Mouse (Mus musculus): Measurements from ENCODE around the gene Ptprn2. TPM values are rescaled to one million over a fixed set of nuclear protein-coding genes. Genes with fewer than 3 reads are reported as not detected.
"Not testable (repeated sequence)": the region's sequence is repeated elsewhere in the genome, so short reads cannot be mapped to it uniquely, and the experiment has no call there.

Gene Ptprn2
- polyA plus RNA-seq, 1 experiment from 2014 or later, result 12.2 TPM

DNA sequence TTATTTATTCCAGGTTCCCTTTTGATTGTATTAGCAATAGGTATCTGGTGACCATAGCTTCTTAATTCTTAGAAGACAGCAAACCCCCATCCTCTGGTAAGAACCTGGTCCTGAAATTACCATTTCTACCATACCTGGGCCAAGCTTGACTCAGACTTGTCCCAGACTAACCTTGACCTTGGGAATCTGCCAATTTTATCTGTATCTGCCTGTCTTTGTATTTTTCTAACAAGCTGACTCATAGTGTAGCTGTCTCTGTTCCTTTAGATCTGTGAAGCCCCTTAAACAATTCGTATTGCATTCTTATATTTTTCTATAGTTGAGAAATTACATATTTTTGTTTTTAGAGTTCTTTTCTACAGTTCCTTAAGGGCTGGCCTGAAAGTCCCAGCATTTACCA is 6.7 kb upstream of the Ptprn2 start:
- H3K27me3 ChIP-seq, result 0 out of 2 replicates have a peak, but pooled peaks cover 6% of the 10 kb centered on the region
- H3K4me1 ChIP-seq, result no peaks in the 10 kb centered on the region
- H3K27ac ChIP-seq (replicated peaks), result no peak overlapping the region
- WGBS, result 81% methylated on average over 1 of the region's 1 CpGs
- no peaks in the 10 kb centered on the region for H3K9me3 ChIP-seq
- no peak overlapping the region for H3K4me3 ChIP-seq
- H3K9ac ChIP-seq (replicated peaks), result no peak overlapping the region
- no peak overlapping the region for H3K4me2 ChIP-seq (replicated peaks)
- no peak for ATAC-seq (ENCODE audit: low FRiP score, low read depth)
- H3K36me3 ChIP-seq, result no peaks in the 10 kb centered on the region

DNA sequence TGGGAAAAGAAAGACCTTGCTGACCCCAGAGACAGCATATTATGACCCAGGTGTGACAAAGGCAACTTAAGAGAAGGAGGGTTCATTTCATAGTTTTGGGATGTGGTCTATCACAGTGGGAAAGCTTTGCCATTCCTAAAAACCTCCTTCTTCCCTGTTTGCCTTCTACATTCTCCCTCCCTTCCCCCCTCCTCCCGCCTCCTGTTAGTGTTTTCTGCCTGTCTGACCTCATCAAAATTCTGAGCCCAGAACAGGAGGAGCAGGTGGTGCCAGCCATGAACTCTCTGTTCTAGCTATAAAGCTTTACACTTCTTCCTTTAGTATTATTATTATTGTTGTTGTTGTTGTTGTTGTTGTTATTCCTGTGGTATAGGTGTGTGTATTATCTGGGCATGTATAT is 3.6 kb upstream of the Ptprn2 start:
- Histone ChIP-seq H3K9ac (replicated peaks) (no peak overlapping the region), H3K4me2 (replicated peaks) (no peak overlapping the region), H3K27ac (replicated peaks) (no peak overlapping the region), H3K9me3 (no peaks in the 10 kb centered on the region), H3K4me3 (no peak overlapping the region), H3K27me3 (peaks cover 34% of the 10 kb centered on the region), H3K36me3 (no peaks in the 10 kb centered on the region), H3K4me1 (peaks cover 5% of the 10 kb centered on the region; the same call in 1 of the 2 replicates)
- ATAC-seq (ENCODE audit: low FRiP score, low read depth), result no peak
- WGBS, result 64% methylated on average over 1 of the region's 1 CpGs

DNA sequence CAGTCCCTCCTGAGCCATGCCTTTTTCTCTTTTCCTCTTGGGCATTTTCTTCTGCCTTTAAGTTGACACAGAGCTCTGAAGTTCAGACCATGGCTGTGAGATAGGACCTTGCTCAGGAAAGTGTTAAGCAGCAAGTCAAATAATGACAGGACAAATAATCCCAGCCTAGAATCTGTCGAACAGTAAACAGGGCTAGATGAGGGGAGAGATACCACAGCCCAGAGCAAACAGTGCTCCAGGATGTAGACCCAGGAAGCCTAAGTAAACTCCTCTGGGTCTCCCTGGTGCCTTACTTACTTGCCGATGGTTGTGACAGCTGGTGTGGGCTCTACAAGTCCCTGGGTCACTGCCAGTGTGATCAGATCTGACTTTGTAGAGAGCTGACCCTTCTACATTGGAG is 1.9 kb upstream of the Ptprn2 start:
- no peak for ATAC-seq (ENCODE audit: low FRiP score, low read depth)
- no peaks in the 10 kb centered on the region for H3K9me3 ChIP-seq
- no peak overlapping the region for H3K4me2 ChIP-seq (replicated peaks)
- H3K27ac ChIP-seq (replicated peaks), result no peak overlapping the region
- peaks cover 5% of the 10 kb centered on the region; the same call in 1 of the 2 replicates for H3K4me1 ChIP-seq
- WGBS, result 58% methylated on average over 2 of the region's 2 CpGs
- H3K4me3 ChIP-seq, result no peak overlapping the region
- H3K9ac ChIP-seq (replicated peaks), result no peak overlapping the region
- H3K36me3 ChIP-seq, result no peaks in the 10 kb centered on the region
- H3K27me3 ChIP-seq, result peaks cover 50% of the 10 kb centered on the region

DNA sequence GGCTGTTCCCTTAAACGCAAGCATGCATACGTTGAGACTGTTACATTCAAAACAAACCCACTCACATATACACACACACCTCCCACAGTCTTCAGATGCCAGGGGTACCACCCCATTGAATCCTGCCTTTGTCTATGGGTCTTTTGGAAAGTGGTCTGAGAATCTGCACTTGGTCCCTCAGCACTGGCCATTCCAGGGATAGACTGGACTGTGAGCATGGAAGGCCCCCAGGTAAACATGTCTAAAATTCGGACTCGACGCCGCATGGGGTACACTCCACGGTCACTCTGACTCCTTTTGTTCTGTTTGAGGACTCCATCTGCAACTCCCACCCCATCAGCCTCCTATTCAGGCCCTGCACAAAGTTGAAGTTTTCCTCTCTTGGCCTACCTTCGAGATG is 529 bp upstream of the Ptprn2 start:
- WGBS, result 82% methylated on average over 8 of the region's 8 CpGs
- H3K9ac ChIP-seq (replicated peaks), result no peak overlapping the region

DNA sequence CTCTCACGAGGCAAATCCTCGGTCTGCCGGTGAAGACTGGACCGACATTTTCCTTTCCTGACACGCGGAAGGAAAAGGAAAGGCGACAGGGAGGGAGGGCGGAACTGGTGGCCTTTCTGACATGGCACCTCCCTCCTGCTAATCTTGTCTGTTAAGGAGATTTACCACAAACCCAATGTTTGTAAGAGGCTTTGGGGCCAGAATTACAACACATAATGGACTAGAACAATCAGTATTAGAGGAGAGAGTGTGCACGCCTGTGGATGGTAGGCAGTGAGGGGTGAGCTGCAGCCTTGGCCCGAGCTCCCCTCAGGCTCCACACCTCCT is 847 bp downstream of the Ptprn2 start:
- Histone ChIP-seq H3K4me2 (replicated peaks) (peak overlapping the region; percentile 96), H3K4me1 (peaks cover 5% of the 10 kb centered on the region; the same call in 1 of the 2 replicates), H3K36me3 (no peaks in the 10 kb centered on the region), H3K9me3 (no peaks in the 10 kb centered on the region), H3K9ac (replicated peaks) (peak overlapping the region; percentile 86), H3K4me3 (peak overlapping the region; percentile 74), H3K27me3 (peaks cover 62% of the 10 kb centered on the region), H3K27ac (replicated peaks) (peak overlapping the region; percentile 85)
- under 1% methylated on average over 10 of the region's 10 CpGs for WGBS
- ATAC-seq (ENCODE audit: low FRiP score, low read depth), result no peak

More for the DNA sequence above, 529 bp upstream of the Ptprn2 start:
- Histone ChIP-seq H3K4me1 (peaks cover 5% of the 10 kb centered on the region; the same call in 1 of the 2 replicates), H3K9me3 (no peaks in the 10 kb centered on the region), H3K36me3 (no peaks in the 10 kb centered on the region), H3K4me3 (peak overlapping the region; percentile 74), H3K4me2 (replicated peaks) (peak overlapping the region; percentile 96), H3K27me3 (peaks cover 63% of the 10 kb centered on the region), H3K27ac (replicated peaks) (no peak overlapping the region)
- ATAC-seq (ENCODE audit: low FRiP score, low read depth), result no peak; the same call in 1 of the 2 replicates

DNA sequence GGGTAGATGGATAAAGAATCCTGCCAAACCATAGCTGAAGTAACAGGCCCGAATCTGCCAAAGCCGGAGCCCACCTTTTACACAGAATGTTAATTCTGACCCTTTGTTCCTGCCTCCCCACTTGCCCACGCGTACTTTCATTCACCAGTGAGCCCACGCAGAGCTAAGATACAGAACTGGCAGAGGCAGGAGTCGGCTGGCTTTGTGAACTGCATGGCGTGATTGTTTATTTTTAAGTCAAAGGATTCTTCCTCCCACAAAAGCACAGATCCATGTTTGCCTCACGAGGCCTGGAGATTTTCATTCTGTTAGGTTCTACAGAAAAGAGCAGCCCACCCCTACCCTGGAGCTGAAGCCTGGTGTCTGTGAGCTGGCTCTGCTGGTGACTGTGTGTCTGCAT is 3.3 kb downstream of the Ptprn2 start:
- Histone ChIP-seq H3K36me3 (no peaks in the 10 kb centered on the region), H3K4me3 (no peak overlapping the region), H3K4me1 (peaks cover 5% of the 10 kb centered on the region; the same call in 1 of the 2 replicates), H3K9me3 (no peaks in the 10 kb centered on the region), H3K9ac (replicated peaks) (no peak overlapping the region), H3K27me3 (peaks cover 58% of the 10 kb centered on the region), H3K4me2 (replicated peaks) (no peak overlapping the region), H3K27ac (replicated peaks) (no peak overlapping the region)
- ATAC-seq (ENCODE audit: low FRiP score, low read depth), result no peak
- WGBS, result 71% methylated on average over 8 of the region's 8 CpGs

DNA sequence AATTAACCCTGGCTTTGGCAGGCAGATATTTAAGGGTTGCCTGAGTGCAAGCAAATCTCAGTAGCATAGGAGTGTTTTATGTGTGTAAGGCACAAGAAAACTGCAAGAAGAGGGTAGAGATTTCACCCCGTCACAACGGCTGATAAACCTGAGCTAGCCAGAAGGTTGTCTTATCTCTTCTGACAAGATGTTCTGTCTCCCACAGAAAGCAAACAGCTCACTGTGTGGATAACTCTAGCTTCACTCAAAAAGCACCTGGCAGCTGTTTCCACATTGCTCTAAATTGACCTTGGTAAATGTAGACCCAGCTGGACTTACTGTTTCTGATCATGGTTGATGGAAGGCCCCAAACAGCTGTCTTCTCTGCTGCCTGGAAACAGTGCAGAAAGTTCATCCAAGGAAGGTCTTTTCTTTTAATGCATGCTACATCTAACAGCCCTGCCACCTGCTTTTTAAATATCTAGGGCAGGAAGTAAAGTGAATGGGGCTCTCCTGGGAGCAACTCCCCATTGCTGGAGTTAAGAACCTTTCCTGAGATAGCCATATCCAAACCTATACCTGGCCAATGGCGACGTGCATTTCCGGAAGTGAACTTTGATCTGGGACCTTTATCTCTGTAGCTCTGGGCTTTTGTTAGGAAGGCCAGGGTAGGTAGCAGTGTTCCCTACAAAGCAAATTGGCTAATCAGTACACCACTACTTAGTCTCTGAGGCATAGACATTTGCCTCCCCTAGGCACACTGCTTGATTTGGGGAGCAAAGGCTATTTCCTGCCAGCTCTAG is 5.2 kb downstream of the Ptprn2 start:
- ATAC-seq (ENCODE audit: low FRiP score, low read depth), result no peak
- peaks cover 5% of the 10 kb centered on the region; the same call in 1 of the 2 replicates for H3K4me1 ChIP-seq
- no peak overlapping the region for H3K4me2 ChIP-seq (replicated peaks)
- no peak overlapping the region for H3K9ac ChIP-seq (replicated peaks)
- no peak overlapping the region for H3K4me3 ChIP-seq
- H3K36me3 ChIP-seq, result no peaks in the 10 kb centered on the region
- WGBS, result 90% methylated on average over 5 of the region's 5 CpGs
- H3K27me3 ChIP-seq, result peaks cover 42% of the 10 kb centered on the region
- H3K27ac ChIP-seq (replicated peaks), result no peak overlapping the region
- H3K9me3 ChIP-seq, result no peaks in the 10 kb centered on the region

DNA sequence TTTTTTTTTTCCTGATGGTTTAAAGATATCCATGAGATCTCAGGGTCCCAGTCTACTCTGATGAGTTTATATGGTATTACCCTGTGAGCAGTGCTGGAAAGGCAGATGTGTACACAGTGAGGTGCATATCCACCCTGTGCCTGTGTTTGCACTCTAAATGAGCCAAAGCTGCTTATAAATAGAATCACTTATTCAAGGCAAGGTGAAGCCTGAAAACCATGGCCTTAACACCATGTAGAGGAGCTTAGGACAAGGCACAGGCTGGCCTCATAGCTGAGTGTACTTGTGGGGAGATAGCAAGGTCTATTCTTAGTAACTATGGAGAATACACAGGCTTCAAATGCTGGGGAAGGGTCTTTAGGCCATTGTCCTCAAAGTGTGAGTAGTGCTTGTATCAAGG is 13.1 kb downstream of the Ptprn2 start:
- Histone ChIP-seq H3K4me1 (no peaks in the 10 kb centered on the region), H3K4me3 (no peak overlapping the region), H3K36me3 (no peaks in the 10 kb centered on the region), H3K4me2 (replicated peaks) (no peak overlapping the region), H3K27ac (replicated peaks) (no peak overlapping the region), H3K9ac (replicated peaks) (no peak overlapping the region), H3K9me3 (no peaks in the 10 kb centered on the region), H3K27me3 (no peaks in the 10 kb centered on the region)
- ATAC-seq (ENCODE audit: low FRiP score, low read depth), result no peak

DNA sequence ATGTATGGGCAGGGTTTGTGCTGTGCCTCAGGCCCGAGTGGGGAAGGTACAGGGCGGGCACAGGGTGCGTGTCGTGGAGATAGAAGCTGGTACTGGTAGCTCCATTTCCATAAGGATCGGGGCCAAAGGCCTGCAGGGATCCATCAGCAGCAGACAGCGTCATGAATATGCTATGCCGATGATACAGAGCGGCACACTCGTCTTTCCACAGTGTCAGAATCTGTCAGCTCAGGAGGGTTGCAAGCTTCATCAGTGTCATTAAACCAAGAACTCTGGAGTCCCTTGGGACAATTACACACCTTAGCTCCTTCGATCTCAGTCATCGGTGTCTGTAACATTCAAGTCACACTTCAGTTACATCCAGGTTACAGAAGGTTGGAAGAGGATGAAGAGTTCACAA is 15.1 kb downstream of the Ptprn2 start:
- WGBS, result 87% methylated on average over 11 of the region's 11 CpGs
- no peaks in the 10 kb centered on the region for H3K4me1 ChIP-seq
- no peak overlapping the region for H3K4me2 ChIP-seq (replicated peaks)
- H3K9ac ChIP-seq (replicated peaks), result no peak overlapping the region
- no peak overlapping the region for H3K4me3 ChIP-seq
- ATAC-seq (ENCODE audit: low FRiP score, low read depth), result no peak
- H3K36me3 ChIP-seq, result no peaks in the 10 kb centered on the region
- no peaks in the 10 kb centered on the region for H3K9me3 ChIP-seq
- H3K27me3 ChIP-seq, result no peaks in the 10 kb centered on the region
- H3K27ac ChIP-seq (replicated peaks), result no peak overlapping the region

DNA sequence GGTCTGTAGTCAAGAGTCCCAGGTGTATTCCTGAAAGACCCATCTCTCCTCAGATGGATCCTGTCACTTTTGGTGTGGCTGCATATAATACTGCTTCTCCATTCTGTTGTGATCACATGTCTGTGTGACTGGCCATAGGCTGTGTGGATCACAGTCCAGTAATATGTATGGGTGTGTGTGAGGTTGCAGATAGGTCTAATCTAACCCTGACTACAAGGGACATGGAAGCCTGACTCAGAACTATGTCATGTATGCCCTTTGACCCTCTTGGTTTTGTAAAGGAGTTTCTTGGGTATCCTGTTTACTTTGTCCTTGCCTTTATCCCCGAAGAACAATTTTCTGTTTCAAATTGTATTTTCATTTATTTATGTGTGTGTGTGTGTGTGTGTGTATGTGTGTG is 27.0 kb downstream of the Ptprn2 start:
- Histone ChIP-seq H3K9ac (replicated peaks) (no peak overlapping the region), H3K4me1 (no peaks in the 10 kb centered on the region), H3K27ac (replicated peaks) (no peak overlapping the region), H3K4me3 (no peak overlapping the region), H3K9me3 (no peaks in the 10 kb centered on the region), H3K27me3 (no peaks in the 10 kb centered on the region), H3K36me3 (no peaks in the 10 kb centered on the region), H3K4me2 (replicated peaks) (no peak overlapping the region)
- 77% methylated on average over 1 of the region's 1 CpGs for WGBS
- no peak for ATAC-seq (ENCODE audit: low FRiP score, low read depth)

DNA sequence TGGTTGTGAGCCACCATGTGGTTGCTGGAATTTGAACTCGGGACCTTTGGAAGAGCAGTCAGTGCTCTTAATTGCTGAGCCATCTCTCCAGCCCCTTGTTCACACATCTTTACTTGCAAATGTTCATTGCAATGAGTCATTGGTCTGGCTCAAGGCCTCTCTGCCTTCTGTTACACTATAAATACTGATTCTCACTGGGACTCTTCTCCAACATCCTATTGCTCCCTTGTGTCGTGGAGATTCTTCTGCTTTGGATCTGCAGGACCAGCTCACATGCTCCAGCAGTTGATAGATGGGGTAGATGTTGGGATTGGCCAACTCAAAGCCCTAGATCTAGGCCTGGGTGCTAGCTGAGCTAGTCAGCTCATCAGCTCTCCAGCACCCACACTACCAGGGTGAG is 28.3 kb downstream of the Ptprn2 start:
- not testable (repeated sequence) for ATAC-seq (ENCODE audit: low FRiP score, low read depth); H3K4me2 ChIP-seq (replicated peaks); H3K27ac ChIP-seq (replicated peaks); H3K9me3 ChIP-seq; H3K9ac ChIP-seq (replicated peaks); H3K4me3 ChIP-seq; H3K36me3 ChIP-seq; H3K27me3 ChIP-seq; H3K4me1 ChIP-seq
- 79% methylated on average over 2 of the region's 2 CpGs for whole genome bisulfite sequencing

DNA sequence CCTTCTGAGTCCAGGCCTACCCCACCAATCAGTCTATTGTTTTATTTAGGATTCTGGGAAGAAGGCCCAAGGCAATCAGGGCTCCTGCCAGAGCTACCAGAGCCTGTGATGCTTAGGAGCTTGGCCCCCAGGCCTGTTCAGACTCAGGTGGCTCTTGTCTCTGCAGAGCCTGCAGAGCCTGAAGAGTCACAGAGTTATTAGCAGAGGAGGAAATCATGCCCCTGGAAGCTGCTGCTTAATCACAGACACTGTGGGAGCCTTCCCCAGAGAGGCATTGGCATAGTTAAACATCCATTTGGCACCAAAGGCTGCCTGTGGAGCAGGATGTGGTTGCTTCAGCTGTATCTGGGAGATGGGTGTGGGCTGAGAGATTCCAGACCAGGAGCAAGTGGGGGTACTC is 30.3 kb downstream of the Ptprn2 start:
- no peak overlapping the region for H3K4me3 ChIP-seq
- no peak for ATAC-seq (ENCODE audit: low FRiP score, low read depth)
- H3K27ac ChIP-seq (replicated peaks), result no peak overlapping the region
- no peak overlapping the region for H3K4me2 ChIP-seq (replicated peaks)
- H3K36me3 ChIP-seq, result no peaks in the 10 kb centered on the region
- no peak overlapping the region for H3K9ac ChIP-seq (replicated peaks)
- H3K27me3 ChIP-seq, result no peaks in the 10 kb centered on the region
- no peaks in the 10 kb centered on the region for H3K4me1 ChIP-seq
- no peaks in the 10 kb centered on the region for H3K9me3 ChIP-seq

DNA sequence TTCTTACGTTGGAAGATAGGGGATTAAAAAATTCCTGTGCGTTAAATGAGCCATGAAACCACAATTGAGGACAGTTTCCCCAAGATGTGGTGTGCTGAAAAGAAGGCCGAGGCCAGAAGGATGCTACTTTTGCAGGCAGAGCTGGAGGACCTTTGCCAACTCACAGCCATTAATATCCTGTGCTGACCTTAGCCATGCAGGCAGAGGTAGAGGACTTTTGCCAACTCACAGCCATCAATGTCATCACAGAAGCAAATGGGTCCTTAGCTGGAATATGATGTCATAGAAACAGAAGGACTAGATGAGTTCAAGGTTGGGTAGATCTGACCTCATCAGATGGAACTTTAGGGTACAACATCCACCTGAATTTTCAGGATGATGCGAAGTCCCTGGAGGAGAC is 43.3 kb downstream of the Ptprn2 start:
- Histone ChIP-seq H3K9ac (replicated peaks) (no peak overlapping the region), H3K4me1 (no peaks in the 10 kb centered on the region), H3K9me3 (no peaks in the 10 kb centered on the region), H3K27me3 (no peaks in the 10 kb centered on the region), H3K4me3 (no peak overlapping the region), H3K27ac (replicated peaks) (no peak overlapping the region), H3K36me3 (no peaks in the 10 kb centered on the region), H3K4me2 (replicated peaks) (no peak overlapping the region)
- no peak for ATAC-seq (ENCODE audit: low FRiP score, low read depth)
- 75% methylated on average over 4 of the region's 4 CpGs for WGBS

Data from midbrain, embryonic 12.5 days (tissue).